Mouse (Mus musculus) kidney, adult 2 months (tissue): Measurements from ENCODE around the gene Lrrc2.

ENCODE experiments used
- CTCF ChIP-seq: fragments of 200-500 bp; conservative IDR thresholded peaks from 2 replicates; pipeline ENCODE4 v1.5.1; 2011; ENCODE audit warnings: low read depth, mild to moderate bottlenecking, control low read depth, low read length, moderate library complexity, mixed read lengths; ENCODE audit not compliant: insufficient read depth, insufficient read length
- POLR2A ChIP-seq: fragments of 200-500 bp; IDR thresholded peaks from one replicate; pipeline ENCODE4 v1.6.1; 2011; ENCODE audit warnings: low read depth, low read length, control low read depth

DNA sequence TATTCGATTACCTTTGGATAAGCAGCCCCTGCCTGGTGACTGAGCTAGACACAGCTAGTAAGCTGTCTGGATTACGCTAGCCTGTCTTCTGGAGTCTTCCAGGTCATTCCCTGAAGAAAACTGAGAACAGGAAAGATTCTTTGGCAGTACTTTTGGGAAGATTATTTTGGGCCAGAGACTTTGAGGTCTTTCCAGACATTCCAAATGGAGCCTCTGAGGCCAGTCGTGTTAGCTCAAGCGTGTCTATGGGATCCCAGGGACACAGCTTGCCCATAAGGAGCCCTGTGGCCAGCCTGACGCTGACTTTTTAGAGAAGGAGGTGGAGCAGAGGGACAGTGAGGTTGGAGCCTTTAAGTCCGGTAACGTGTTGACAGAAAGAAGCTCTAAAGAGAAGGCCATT is 15.4 kb upstream of the Lrrc2 start:
- TF ChIP-seq CTCF, result no peak
- TF ChIP-seq POLR2A, result no peak
